Mouse (Mus musculus) heart, embryonic 11.5 days (tissue): ENCODE measurements around the gene 9130230L23Rik. TPM values are rescaled to one million over a fixed set of nuclear protein-coding genes. Genes with fewer than 3 reads are reported as not detected.
A peak's percentile ranks its signal among the peaks of the same experiment; 100 is the strongest.

Experiments used
- ATAC-seq: fragments of 200-750 bp; cut with Nextera tagmentation; replicated peaks from 2 replicates; pipeline ENCODE4 v1.8.0; 2017; ENCODE audit warnings: moderate library complexity; ENCODE audit not compliant: insufficient number of reproducible peaks, low FRiP score, low TSS enrichment
- H3K27ac ChIP-seq: fragments of 300-500 bp; sonication (generic); 2 replicates; pipeline ENCODE4 v1.5.1; 2014; ENCODE audit warnings: mild to moderate bottlenecking, low read depth, low read length
- H3K27me3 ChIP-seq: fragments of 300-500 bp; sonication (generic); 2 replicates; pipeline ENCODE4 v1.6.1; 2014; ENCODE audit warnings: mild to moderate bottlenecking, low read length, mixed read lengths; ENCODE audit not compliant: control insufficient read depth, insufficient read depth
- H3K36me3 ChIP-seq: fragments of 300-500 bp; sonication (generic); 2 replicates; pipeline ENCODE4 v1.6.1; 2014; ENCODE audit warnings: mild to moderate bottlenecking, low read length, moderate library complexity, mixed read lengths; ENCODE audit not compliant: control insufficient read depth, insufficient read depth
- H3K4me1 ChIP-seq: fragments of 300-500 bp; sonication (generic); 2 replicates; pipeline ENCODE4 v1.6.1; 2014; ENCODE audit warnings: low read length; ENCODE audit not compliant: control insufficient read depth, insufficient read depth
- H3K4me2 ChIP-seq: fragments of 300-500 bp; sonication (generic); 2 replicates; pipeline ENCODE4 v1.6.1; 2014; ENCODE audit warnings: mild to moderate bottlenecking, moderate library complexity
- H3K4me3 ChIP-seq: fragments of 300-500 bp; sonication (generic); 2 replicates; pipeline ENCODE4 v1.5.1; 2014; ENCODE audit warnings: low read depth, low read length
- H3K9ac ChIP-seq: fragments of 300-500 bp; sonication (generic); 2 replicates; pipeline ENCODE4 v1.6.1; 2014; ENCODE audit warnings: mild to moderate bottlenecking, low read depth, low read length, moderate library complexity
- H3K9me3 ChIP-seq: fragments of 300-500 bp; sonication (generic); replicated peaks from 2 replicates; pipeline ENCODE4 v1.6.1; 2016; ENCODE audit warnings: low read length; ENCODE audit not compliant: control insufficient read depth
- WGBS: fragments of 180-500 bp; shearing (Covaris S2); extraction: QIAGEN DNeasy Blood & Tissue Kit; methylation state at CpG from one replicate; pipeline ENCODE4 v1.1.7; 2014; ENCODE audit not compliant: insufficient replicate concordance; 5-methylcytosine and 5-hydroxymethylcytosine counted together
- polyA plus RNA-seq: library from polyadenylated mRNA; unstranded; fragments of >200 nt; fragmentation: Nextera tagmentation; extraction: Ambion mirVana; gene quantifications from 2 replicates; pipeline ENCODE4 v1.2.1, GENCODE M21; 2014

Gene 9130230L23Rik
- polyA plus RNA-seq, 1 experiment from 2014 or later, result 0.29 TPM

GRCm38 (mm10) chr5:65967091-65967490 is 37.0 kb downstream of the 9130230L23Rik start:
- no peak overlapping the region for H3K27ac ChIP-seq
- ATAC-seq, result no peak
- H3K36me3 ChIP-seq, result no peaks in the 10 kb centered on the region
- no peak overlapping the region for H3K4me2 ChIP-seq
- WGBS, result 51% methylated on average over 12 of the region's 12 CpGs
- H3K9me3 ChIP-seq, result no peaks in the 10 kb centered on the region
- no peak overlapping the region for H3K4me3 ChIP-seq
- H3K9ac ChIP-seq, result no peak overlapping the region
- H3K4me1 ChIP-seq, result no peaks in the 10 kb centered on the region
- H3K27me3 ChIP-seq, result no peaks in the 10 kb centered on the region

GRCm38 (mm10) chr5:65965771-65966279 is 38.3 kb downstream of the 9130230L23Rik start:
- Histone ChIP-seq H3K27ac (no peak overlapping the region), H3K4me3 (no peak overlapping the region), H3K9ac (no peak overlapping the region), H3K27me3 (no peaks in the 10 kb centered on the region), H3K9me3 (no peaks in the 10 kb centered on the region), H3K4me1 (no peaks in the 10 kb centered on the region), H3K4me2 (no peak overlapping the region), H3K36me3 (no peaks in the 10 kb centered on the region)
- 56% methylated on average over 7 of the region's 7 CpGs for WGBS
- ATAC-seq, result no peak

- H3K9me3 ChIP-seq, result no peaks in the 10 kb centered on the region
- H3K27me3 ChIP-seq, result no peaks in the 10 kb centered on the region
- H3K4me1 ChIP-seq, result no peaks in the 10 kb centered on the region
- H3K27ac ChIP-seq, result no peak overlapping the region
- no peak overlapping the region for H3K9ac ChIP-seq
- H3K36me3 ChIP-seq, result no peaks in the 10 kb centered on the region
- no peak overlapping the region for H3K4me3 ChIP-seq
- no peak for ATAC-seq
- no peak overlapping the region for H3K4me2 ChIP-seq
- 84% methylated on average over 5 of the region's 5 CpGs for WGBS
Measured at GRCm38 (mm10) chr5:65963291-65963690, 40.8 kb downstream of the 9130230L23Rik start.

GRCm38 (mm10) chr5:65960597-65960950 is 43.5 kb downstream of the 9130230L23Rik start:
- Histone ChIP-seq H3K36me3 (no peaks in the 10 kb centered on the region), H3K9ac (no peak overlapping the region), H3K27me3 (no peaks in the 10 kb centered on the region), H3K27ac (no peak overlapping the region), H3K9me3 (no peaks in the 10 kb centered on the region), H3K4me1 (no peaks in the 10 kb centered on the region), H3K4me3 (no peak overlapping the region), H3K4me2 (no peak overlapping the region)
- no peak for ATAC-seq
- WGBS, result 82% methylated on average over 11 of the region's 11 CpGs

GRCm38 (mm10) chr5:65959893-65960596 is 44.0 kb downstream of the 9130230L23Rik start:
- H3K9ac ChIP-seq, result no peak overlapping the region
- ATAC-seq, result no peak
- H3K36me3 ChIP-seq, result no peaks in the 10 kb centered on the region
- no peak overlapping the region for H3K27ac ChIP-seq
- H3K27me3 ChIP-seq, result no peaks in the 10 kb centered on the region
- H3K4me3 ChIP-seq, result no peak overlapping the region
- peaks cover 4% of the 10 kb centered on the region; the same call in 1 of the 2 replicates for H3K4me1 ChIP-seq
- no peak overlapping the region for H3K4me2 ChIP-seq
- 60% methylated on average over 5 of the region's 5 CpGs for WGBS
- H3K9me3 ChIP-seq, result no peaks in the 10 kb centered on the region

GRCm38 (mm10) chr5:65958597-65958996 is 45.5 kb downstream of the 9130230L23Rik start:
- ATAC-seq, result no peak
- H3K4me3 ChIP-seq, result no peak overlapping the region
- no peak overlapping the region for H3K4me2 ChIP-seq
- WGBS, result 4% methylated on average over 4 of the region's 4 CpGs
- H3K4me1 ChIP-seq, result peaks cover 5% of the 10 kb centered on the region
- H3K36me3 ChIP-seq, result no peaks in the 10 kb centered on the region
- H3K27ac ChIP-seq, result no peak overlapping the region
- H3K9ac ChIP-seq, result no peak overlapping the region
- no peaks in the 10 kb centered on the region for H3K27me3 ChIP-seq
- no peaks in the 10 kb centered on the region for H3K9me3 ChIP-seq

GRCm38 (mm10) chr5:65956144-65957008 is 47.7 kb downstream of the 9130230L23Rik start:
- H3K27me3 ChIP-seq, result no peaks in the 10 kb centered on the region
- no peak for ATAC-seq
- H3K4me2 ChIP-seq, result peak overlapping the region; percentile 56
- H3K9me3 ChIP-seq, result no peaks in the 10 kb centered on the region
- WGBS, result 76% methylated on average over 9 of the region's 9 CpGs
- peak overlapping the region; percentile 60 for H3K9ac ChIP-seq
- peak overlapping the region; percentile 2; the same call in 1 of the 2 replicates for H3K27ac ChIP-seq
- H3K36me3 ChIP-seq, result no peaks in the 10 kb centered on the region
- peaks cover 5% of the 10 kb centered on the region for H3K4me1 ChIP-seq
- peak overlapping the region; percentile 29 for H3K4me3 ChIP-seq

GRCm38 (mm10) chr5:65955343-65956143 is 48.5 kb downstream of the 9130230L23Rik start:
- peak; percentile 62 for ATAC-seq
- 32% methylated on average over 23 of the region's 23 CpGs for WGBS

More at GRCm38 (mm10) chr5:65955343-65956143, 48.5 kb downstream of the 9130230L23Rik start:
- peak overlapping the region; percentile 29 for H3K4me3 ChIP-seq
- H3K4me1 ChIP-seq, result peaks cover 5% of the 10 kb centered on the region
- peak overlapping the region; percentile 50 for H3K27ac ChIP-seq
- peak overlapping the region; percentile 56 for H3K4me2 ChIP-seq
- no peaks in the 10 kb centered on the region for H3K27me3 ChIP-seq
- no peaks in the 10 kb centered on the region for H3K36me3 ChIP-seq
- no peaks in the 10 kb centered on the region for H3K9me3 ChIP-seq
- H3K9ac ChIP-seq, result peak overlapping the region; percentile 60
